Mouse (Mus musculus) heart, postnatal 36 days (tissue): Measurements from ENCODE around the gene Asb13. TPM values are rescaled to one million over a fixed set of nuclear protein-coding genes. Genes with fewer than 3 reads are reported as not detected.

Source experiments
- DNase-seq, 2 experiments: peaks; one replicate each; pipeline ENCODE4 v3.0.0; 2021 to 2022
- intact Hi-C: fragments of 180-260 bp; cut with DNase I; formaldehyde crosslinking; loops from one replicate; pipeline ENCODE4 v1.15.1; 2025
- total RNA-seq, 2 experiments: library from RNA; stranded (reverse); gene quantifications; 2 replicates each; pipeline ENCODE4 v1.2.3; 2021

Asb13 gene
- total RNA-seq, 2 experiments from 2014 or later = 7.3 to 8.7 TPM

DNA sequence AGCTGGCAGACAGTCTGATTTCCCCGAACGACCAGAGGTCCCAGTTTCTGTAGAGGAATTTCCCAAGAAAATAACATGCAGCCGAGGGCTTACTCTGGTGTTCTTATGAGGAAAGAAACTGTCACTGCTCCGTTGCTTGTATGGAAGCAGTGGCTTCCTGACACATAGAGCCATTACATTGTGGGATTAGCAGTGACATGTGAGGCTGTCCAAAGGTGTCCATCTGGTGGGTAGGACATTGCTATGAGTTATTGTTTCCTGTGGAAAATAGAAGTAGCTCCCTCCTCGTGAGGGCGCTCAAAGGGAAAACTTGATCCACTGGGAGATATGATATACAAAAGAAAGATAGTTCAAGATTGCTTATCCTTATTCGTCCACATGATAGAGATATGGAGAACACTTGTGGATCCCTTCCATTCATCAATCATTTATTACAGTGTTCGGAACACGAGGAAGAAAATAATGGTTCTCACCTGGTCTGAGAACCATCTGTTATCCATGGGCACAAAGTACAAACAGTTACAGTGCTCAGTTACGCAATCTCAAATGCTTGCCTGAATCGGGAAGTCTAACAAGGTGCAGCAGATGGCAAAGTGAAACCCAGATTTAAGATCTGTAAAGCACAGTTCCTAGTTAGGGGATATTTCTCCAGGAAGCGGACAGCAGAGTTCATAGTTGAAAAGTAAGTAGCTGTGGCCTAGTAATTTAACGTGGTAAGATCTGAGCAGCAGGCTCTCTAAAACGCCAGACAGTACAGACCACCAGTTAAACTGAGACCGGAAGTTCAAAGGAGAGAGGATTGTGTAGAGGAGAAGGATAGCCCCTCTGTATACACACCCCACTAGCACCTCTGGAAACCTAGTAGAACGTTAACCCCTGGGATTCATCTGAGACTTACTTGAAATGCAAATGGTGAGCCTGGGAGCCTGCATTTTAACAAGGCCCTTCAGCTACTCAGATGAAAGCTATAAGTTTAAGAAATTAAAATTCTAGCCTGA lies 25.6 kb downstream of the Asb13 start:
- no peak for DNase-seq
- intact Hi-C loops = no loop called here

DNA sequence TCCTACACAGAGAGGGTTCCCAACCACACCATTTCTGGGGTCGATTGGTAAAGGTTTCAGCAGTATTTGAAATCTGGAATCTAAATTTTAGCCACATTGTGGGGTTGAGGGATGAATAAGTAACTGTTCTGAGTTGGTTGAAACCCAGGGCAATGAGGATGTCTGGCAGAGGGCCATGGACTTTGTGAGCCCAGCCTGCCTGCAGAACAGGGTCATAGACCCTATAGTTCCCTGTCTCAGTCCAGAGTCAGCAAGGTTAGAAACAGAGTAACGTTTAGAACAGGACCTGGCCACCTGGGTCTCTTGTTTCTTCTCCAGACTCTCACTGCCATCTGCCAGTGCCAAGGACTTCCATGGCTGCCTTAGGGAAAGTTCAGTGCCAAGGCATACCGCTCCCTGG lies 30.4 kb downstream of the Asb13 start:
- DNase-seq = no peak
- intact Hi-C loops = no loop called here

DNA sequence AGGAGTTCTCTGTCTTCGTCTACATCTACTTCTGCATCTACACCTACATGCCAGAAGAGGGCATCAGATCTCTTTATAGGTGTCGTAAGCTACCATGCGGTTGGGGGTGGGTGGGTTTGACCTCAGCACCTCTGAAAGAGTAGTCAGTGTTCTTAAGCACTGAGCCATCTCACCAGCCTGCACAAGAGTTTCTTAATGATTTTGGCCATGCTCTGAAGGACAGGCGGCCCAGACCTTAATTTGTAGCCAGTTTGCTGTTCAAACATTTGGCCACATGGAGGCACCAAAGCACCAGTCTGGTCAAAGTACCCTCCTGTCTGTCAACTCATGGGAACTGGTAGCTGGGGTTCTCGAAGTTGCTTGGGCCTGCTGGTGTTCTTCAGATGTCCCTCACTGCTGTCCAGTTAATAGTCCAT lies 31.5 kb downstream of the Asb13 start:
- DNase-seq = peak; percentile 75 to 80
- intact Hi-C loops = loop anchor here (1.0 to 5.0 kb wide), 3 partner anchors 62 to 336 kb away; no protein-coding TSS in a partner anchor

DNA sequence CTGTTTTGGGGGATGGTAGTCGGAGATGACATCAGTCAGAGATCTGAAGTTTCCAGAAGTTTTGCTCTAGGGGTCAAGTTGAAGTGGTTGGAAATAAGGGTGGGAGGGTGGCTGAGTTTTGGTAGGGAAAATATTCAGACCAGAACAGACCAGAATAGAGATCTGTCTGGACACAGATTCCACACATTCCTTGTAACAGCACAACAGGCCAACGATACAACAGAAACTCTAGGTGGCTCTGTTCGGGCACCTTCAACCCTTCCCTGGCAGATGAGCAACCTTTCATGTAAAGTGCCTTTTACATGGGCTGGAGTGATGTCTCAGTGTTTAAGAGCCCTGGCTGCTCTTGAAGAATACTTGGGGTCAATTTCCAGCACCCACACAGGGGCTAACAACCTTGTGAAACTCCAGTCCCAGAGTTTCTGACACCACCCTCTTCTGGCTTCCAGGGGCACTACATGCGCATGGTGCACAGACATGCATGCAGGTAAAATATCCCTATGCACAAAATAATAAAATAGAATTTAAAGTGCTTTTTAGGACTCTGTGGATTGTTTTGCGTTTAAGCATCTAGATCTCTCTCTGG lies 33.5 kb downstream of the Asb13 start:
- DNase-seq = no peak
- intact Hi-C loops = loop anchor here (5.0 kb wide), 1 partner anchor 60 kb away; no protein-coding TSS in a partner anchor

DNA sequence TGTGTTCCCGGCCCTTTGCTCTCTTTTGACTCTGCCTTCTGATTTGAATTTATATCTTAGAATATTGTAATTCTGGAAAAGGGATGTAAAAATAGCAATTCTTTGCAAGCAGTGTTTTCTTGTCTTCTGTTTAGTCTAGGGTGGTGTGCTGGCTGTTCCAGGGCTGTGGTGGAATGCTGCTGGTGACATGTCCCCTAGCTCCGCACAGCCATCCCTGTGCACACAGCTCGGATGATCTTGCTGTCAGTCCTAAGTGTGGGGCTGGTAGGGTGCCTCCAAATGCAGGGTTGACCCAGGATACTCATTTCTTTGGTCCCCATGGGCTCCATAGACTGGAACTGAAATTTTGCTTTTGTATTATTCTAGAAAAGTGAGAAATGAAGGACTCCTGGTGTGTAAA lies 34.2 kb downstream of the Asb13 start:
- no peak for DNase-seq

DNA sequence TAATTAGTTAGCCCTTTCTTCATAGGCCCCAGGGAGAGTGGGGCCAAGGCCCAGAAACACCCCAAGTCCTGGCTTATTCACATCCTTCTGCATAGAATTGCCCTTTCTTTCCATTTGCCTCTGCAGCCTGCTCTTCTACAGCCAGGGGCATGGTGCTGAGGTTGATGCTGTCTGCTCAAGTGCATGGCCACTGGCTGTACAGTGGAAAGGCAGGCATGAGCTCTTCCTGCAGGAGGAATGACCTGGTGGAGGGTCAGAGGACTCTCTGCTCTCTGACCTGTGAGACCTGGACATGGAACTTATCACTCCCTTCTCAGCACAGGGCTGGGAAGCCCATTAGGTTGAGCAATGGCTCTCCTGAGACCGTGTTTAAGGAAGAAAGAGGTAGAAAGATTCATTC lies 35.8 kb downstream of the Asb13 start:
- intact Hi-C loops = loop anchor here (5.0 kb wide), 1 partner anchor 58 kb away; no protein-coding TSS in a partner anchor
- DNase-seq = no peak

More for the DNA sequence above, 34.2 kb downstream of the Asb13 start:
- intact Hi-C loops = loop anchor here (5.0 kb wide), 1 partner anchor 59 kb away; no protein-coding TSS in a partner anchor

DNA sequence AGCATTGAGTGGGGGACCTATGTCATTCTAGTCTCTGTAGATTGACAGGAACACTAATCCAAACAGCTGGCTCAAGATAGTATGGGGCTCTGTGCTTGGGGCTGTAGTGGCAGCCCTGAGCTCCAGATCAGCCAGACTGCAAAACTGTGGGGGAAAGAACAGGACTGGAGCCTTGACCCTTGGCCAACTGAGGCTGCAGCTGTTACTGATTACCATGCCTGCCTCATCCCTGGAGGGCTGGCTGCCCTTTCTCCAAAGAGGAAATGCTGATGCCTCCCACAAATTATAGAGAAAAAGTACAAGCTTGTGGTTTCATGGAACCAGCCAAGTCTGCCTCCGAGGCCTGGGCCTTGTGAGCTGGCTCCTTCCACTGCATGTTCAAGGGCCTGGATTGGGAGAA lies 36.2 kb downstream of the Asb13 start:
- intact Hi-C loops = no loop called here
- peak; percentile 13 to 22 for DNase-seq

DNA sequence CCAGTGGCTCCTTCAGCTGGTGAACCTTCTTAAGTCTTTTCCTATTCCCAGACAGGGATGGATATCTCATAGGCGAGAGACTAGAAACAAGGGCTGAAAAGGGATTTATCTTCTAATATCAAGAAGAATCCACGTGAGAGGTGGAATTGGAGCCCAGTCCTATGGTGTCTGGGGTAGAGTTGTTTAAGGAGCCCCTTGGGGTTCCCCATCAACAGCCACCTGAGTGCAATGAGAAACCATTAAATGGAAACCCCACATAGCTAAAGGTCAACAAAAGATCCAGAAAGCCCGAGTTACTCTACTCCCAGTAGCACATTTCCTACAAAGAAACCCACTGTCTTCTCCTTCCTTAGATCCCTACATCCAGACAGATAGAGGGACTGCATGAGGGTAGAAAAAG lies 39.3 kb downstream of the Asb13 start:
- intact Hi-C loops = no loop called here
- no peak for DNase-seq

DNA sequence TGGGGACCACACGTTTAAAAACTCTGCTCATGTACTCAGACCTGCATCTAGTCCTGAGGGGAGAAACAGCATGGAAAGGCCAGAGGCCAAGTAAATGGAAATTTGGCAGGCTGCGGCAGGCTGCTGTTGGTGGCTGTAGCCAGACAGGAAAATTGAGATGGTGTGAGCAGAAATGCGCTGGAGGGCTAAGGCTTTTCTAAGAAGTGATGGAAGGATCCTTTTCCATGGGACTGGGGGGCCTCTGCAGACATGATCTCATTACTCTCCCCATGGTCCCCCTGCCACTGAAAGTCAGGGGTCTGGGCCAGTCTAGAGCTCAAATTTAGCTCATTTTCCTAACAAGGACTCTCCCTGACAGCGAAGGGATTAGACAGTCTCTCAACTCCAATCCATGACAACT lies 39.8 kb downstream of the Asb13 start:
- intact Hi-C loops = no loop called here
- no peak for DNase-seq

DNA sequence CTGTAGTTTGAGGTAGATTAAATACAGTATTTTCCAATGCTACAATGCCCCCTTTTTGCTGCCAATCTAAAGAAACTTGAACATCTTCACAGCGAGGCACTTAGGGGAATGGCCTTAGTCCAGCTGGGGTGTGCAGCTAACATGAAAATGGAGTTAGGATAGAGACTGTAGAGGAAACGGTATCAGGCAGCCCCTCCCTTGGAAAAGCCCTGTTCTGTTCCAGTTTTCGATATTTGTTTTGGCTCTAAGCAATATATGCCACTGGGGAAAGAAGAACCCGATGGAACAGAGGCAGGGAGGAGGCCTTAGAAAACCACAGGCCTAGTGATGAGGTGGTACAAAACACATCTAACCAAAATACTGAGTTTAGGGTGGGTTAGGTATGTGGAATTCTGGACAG lies 42.0 kb downstream of the Asb13 start:
- intact Hi-C loops = loop anchor here (5.0 kb wide), 1 partner anchor 111 kb away; no protein-coding TSS in a partner anchor

DNA sequence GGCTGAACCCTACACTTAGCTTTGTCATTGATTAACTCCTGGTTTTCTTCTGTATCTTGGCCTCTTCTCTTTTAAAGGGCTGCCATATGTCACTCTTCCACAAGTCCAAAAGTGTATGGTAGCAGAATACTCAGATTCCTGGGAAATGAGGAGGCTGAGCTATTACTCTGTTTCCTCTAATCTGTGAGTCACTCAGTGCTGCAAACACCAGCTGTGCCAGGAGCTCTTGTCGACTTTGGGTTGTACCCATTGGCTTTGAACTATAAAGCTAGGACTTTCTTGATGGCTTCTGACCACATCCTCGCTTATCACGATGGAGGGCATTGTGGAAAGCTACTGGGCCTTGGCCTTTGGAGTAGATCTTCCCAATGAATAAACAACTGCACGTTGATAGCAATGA lies 45.3 kb downstream of the Asb13 start:
- intact Hi-C loops = loop anchor here (5.0 kb wide), 1 partner anchor 108 kb away; no protein-coding TSS in a partner anchor
- DNase-seq = no peak

More for the DNA sequence above, 42.0 kb downstream of the Asb13 start:
- DNase-seq = no peak

DNA sequence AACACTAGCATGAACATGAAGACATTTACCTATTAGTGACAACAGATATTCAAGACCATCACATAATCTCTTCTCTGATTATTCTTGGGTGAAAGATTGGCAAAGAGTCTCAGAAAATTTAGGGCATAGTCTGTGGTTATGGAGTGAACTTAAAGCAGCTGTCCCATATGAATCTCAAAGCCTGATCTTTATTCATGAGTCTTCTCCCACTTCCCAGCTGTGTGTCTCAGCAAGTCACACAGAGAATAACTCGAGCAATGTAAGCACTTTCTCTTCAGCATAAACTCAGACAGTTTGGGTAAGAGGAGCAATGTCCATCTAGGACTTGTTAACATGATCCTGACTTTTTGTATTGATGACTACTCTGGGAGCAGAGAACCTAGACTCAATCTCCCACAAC lies 52.5 kb downstream of the Asb13 start:
- DNase-seq = no peak
- intact Hi-C loops = no loop called here

DNA sequence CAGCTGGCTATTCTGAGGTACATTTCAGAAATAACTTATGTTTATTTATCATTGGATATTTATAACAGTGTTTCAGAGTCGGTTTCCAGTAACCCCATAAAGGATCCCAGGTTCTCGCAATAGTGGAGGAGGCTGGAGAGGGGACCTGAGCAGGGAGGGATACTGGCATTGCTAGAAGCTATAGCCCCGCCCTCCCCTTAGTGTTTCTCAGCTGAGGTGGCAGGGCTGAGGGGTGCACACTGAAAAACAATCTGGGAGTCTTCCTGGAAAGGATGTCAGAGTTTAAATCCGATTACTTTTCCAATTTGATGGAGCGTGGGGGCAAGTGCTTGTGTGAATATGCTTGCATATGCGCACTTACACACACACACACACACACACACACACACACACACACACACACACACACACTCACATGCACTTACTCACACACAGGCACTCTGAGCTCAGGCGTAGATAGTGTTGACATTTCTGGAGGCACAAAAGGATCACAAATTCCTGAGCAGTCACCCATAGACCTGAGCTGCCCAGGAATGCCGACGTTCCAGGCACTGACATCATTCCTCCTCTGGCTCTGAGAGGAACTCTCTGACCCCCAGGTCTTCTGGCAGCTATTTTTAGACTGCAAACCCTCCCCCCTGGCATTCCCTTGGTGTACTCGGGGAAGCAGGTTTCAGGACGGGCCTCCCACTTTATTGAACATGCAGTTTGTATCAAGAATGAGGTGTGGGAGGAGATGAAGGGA lies 60.9 kb downstream of the Asb13 start:
- DNase-seq = peak in 1 of 2 experiments; percentile 14
- intact Hi-C loops = no loop called here

DNA sequence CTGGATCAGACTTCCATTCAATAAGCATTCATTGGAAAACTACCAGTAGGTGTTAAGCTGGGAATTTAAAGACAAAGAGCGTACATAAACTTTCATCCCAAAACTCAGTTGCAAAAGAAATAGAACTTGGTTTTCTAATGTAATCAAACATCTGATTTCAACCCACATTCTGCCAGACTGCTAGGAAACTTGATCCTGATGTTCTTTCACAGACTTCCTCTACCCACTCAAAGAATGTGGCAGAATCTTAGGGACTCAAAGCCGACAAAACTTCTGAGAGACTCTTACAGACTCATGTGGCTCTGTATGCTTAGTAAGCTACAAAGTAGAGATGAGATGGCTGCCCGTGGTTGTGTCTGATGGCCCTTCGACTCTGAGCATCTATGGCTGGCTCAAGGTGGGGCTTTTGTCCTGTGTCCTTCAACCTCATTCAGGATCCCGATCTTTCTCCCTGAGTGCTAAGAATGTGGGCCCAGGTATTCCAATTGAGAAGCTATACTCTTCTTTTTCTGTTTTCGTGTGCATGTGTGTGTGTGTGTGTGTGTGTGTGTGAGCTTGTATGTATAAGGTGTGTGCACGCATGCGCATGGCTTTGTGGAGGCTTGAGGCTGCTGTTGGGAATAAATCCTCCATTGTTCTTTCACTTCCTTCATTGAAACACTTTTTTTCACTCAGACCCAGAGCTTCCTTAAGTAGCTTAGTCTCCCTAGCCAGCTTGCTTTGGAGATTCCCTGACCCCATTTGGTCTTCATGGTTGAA lies 63.3 kb downstream of the Asb13 start:
- intact Hi-C loops = no loop called here
- DNase-seq = no peak

DNA sequence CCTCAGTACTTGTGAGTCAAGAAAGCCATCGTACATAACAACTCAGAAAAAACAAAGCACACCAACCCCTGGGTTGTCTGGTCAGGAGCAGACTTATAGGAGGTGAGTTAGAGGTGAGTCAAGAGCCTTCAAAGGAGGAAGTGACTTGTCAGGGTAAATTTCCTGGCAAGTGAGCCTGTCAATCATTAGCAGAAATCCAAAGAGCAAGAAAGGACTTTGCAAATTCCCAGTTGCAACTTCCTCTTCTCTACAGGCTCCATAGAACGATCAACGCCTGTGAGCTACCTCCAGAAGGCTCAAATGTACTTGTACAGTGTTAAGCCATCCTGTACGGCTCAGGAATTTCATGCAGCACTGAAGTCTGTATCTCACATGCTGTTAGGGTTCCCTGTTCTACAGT lies 66.9 kb downstream of the Asb13 start:
- no peak for DNase-seq
- intact Hi-C loops = no loop called here

Other genes starting within 250 kb of the Asb13 start
- gene Gdi2, start 96.0 kb upstream of the Asb13 start, total RNA-seq = 100 to 1,000 TPM; 265 to 273 TPM
- gene Fam208b, start 22.9 kb upstream of the Asb13 start, total RNA-seq = 10 to 100 TPM; 10.2 to 15.2 TPM
- not detected for gene Calml3, start 170.3 kb downstream of the Asb13 start, total RNA-seq
- gene Calm4, start 203.7 kb downstream of the Asb13 start, total RNA-seq = not detected
- not detected for gene Calm5, start 220.1 kb downstream of the Asb13 start, total RNA-seq